Mouse (Mus musculus) heart, postnatal 4 days (tissue): ENCODE data around the gene Slc4a8. TPM values are rescaled to one million over a fixed set of nuclear protein-coding genes. Genes with fewer than 3 reads are reported as not detected.

Experiments
- DNase-seq: peaks from one replicate; pipeline ENCODE4 v3.0.0; 2021
- total RNA-seq, 2 experiments: library from RNA; stranded (reverse); gene quantifications; 2 replicates each; pipeline ENCODE4 v1.2.3; 2021

Slc4a8 gene
- total RNA-seq = 1 to 10 TPM; 2.4 to 2.5 TPM

GRCm38 (mm10) chr15:100761419-100762185, at the start of gene Slc4a8:
Slc4a8 (plus strand) TSS chr15:100761747.
- DNase-seq = peak; percentile 88

- no peak for DNase-seq
Measured at GRCm38 (mm10) chr15:100714470-100714869, 47.1 kb upstream of the Slc4a8 start.

- DNase-seq = peak; percentile 32
Measured at GRCm38 (mm10) chr15:100715399-100715993, 46.1 kb upstream of the Slc4a8 start.

DNA sequence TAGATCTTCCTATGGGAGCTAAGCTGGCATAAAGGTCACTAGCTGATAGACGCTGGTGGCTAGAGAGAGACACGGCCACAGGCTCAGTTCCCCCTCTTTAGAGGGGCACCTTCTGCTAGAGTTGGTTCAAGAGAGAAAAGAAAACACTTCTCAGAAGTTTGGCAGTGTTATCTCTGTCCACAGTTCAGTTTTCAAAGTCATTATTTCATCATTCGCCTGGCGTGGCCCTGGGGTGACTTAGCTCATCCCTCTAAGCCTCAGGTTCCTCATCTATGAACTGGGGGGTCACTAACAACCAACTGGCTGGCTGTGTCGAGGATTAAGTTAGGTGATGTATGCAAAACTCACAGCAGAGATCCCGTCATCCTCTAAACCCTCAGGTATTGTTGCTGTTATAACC, 43.6 kb upstream of the Slc4a8 start:
- DNase-seq = no peak

DNA sequence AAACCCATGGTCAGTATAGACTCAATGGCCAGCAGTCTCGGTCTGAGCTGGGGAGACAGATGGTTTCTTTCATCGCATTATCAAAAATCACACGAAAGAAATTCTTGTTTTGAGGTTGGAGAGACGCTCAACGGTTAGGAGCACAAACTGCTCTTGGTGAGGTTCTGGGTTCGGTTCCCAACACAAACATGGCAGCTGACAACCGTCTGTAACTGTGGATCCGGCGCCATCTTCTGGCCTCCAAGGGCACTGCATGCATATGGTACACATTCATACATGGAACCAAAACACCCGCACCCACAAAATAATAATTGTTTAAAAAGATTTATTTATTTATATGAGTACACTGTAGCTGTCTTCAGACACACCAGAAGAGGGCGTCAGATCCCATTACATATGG, 43.0 kb upstream of the Slc4a8 start:
- no peak for DNase-seq

- DNase-seq = no peak
Measured at GRCm38 (mm10) chr15:100719217-100719616, 42.3 kb upstream of the Slc4a8 start.

DNA sequence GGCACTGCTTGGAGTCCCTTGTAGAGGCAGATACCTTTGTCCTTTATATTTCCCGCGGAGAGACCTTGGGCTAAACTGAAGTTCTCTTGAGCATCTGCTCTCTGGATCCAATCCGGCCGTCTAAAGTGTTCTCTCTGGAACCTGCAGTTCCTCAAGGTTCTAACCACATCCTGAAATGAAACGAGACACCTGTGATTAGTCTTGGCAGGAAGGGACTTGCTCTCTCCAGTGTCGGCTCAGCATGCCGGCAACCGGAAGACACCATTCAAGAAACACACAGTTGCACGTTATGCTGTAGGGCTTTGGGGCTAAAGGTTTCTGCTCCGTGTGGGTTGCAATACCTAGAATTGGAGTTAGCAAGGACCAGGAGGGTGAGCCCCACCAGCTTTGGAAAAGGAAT, 41.5 kb upstream of the Slc4a8 start:
- DNase-seq = no peak

DNA sequence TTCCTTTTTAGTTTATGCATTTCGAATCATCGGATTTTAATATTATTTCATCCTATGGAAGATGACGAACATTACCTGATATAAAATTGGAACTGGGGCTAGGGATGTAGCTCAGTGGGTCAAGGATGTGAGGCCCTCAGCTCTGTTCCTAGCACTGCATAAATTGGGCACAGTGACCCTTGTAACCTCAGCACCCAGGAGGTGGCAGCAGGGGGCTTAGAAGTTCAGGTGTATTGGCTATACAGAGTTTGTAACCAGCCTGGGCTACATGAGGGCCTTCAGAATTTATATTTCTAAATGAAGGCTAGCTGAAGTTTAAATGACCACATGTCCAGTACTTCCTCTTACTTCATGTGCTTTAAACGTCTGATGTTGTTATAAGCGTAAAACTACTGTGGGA, 40.1 kb upstream of the Slc4a8 start:
- DNase-seq = no peak

DNA sequence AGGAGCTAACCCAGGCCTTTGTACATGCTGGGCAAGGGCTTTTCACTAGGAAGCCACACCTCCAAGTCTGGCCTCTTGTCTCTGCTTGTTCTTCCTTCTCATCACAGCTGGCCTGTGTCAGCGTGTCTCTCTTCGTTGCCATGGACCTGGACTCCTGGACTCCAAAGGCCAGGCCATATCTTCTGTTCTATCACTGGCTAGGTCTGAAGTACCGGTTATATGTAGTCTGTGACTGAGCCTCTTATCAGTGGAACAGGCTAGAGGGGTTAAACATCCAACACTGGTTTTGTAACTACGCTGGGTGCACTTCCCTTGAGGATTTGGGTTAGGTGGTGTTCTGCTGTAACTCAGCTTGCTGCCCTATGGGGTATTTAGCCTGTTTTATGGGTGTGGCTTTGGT, 39.5 kb upstream of the Slc4a8 start:
- no peak for DNase-seq

DNA sequence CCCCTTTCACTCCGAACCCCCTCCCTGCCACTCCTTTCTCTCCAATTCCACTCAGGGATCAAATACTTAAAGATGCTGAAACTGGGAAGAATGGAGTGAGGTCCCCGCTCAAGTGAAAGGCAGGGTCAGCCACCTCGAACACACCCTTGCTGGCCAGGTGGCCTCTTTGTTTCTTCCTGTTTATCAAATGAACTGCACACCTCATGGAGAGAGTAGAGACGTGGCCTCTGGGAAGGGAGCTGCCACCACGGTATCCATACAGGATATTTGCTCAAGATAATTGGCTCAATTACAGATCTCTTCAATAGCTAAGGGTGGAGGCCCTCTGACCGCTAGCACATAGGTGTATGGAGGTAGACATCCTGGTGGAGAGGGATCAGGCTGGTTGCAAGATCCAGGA, 39.0 kb upstream of the Slc4a8 start:
- no peak for DNase-seq

DNA sequence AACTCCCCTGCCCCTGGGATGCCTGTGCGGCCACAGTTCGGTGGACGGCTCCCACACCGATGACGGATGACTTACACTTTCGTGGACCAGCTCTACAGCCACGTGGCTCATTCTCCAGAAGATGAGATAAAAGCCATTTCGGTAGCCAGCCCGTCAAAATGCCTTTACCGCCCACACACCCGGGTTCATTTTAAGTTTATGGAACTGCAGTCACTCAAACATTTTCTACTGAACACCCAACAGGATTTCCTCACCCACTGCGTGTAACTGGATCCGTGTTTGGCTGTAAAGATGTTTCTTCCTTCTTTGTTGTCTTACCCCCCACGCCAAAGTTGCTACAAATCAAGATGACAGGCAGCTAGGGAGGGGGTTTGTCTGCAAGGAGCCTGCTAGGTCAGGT, 38.0 kb upstream of the Slc4a8 start:
- DNase-seq = peak; percentile 43

DNA sequence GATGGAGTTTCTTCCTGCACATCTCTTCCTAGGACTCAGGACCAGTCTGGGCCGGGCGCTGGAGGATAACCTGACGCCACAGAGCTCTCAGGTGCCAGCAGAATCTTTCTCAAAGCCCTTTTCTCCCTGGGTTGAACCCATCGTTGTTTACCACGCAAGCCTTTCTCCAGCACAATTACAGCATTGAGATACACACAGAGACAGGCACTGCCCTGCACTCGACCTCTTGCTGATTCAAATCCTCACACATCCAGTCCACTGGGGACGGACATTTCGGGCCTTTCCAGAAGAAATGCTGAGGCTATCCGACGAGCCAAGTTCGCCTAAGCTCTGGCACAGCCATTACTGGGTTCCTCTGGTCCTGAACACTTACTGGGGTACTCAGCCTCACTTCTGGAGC, 34.8 kb upstream of the Slc4a8 start:
- DNase-seq = no peak

GRCm38 (mm10) chr15:100727834-100728233, 33.7 kb upstream of the Slc4a8 start:
- DNase-seq = no peak

DNA sequence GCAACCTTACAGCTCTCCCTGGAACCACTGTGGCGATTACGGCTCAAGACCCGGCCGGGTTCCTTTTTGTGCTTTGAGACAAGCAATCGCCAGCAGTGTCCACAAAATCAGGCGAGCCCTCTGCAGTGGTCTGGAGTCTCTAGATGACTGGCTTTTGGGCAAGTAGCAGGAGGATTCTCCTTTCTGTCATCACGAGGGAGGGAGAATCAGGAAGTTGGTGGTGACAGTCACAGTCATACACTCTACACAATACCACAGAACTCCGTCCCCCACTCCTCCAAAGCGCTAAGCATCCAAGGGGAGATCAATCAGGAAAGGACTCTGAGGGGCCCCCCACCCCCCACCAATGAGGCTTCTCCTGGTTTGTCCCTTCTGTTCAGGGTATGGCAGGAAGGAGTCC, 33.0 kb upstream of the Slc4a8 start:
- DNase-seq = no peak

DNA sequence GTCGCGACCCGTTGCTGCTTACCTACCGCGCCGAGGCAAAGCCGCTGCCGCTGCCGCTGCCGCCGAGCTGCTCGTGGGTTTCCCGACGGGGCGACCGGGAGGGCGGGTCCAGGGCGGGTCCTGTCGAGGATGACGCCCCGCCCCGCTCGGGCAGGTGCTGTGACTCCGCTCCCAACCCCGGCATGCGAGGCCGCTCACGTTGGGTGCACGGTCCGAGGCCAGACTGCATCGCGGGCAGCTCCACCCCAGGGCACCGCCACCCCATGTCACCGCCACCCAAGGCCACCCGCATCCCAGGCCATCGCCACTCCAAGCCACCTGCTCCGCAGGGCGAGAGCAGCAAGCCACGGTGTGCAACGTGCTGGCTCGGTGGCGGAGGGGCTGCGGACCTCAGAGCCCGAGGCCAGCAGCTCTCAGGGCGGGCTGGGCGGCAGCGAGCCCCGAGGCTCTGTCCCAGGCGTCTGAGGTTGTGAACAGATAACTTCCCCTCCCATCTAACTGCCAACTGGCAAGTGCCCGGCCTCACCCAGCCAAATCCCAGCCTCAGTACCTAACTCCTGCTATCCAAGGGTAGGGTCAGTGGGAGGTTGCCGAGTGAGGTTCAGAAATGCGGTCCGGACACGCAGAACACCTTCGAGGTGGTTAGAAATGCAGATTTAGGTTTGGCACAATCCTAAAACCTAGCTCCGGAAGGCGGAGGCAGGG, 32.1 kb upstream of the Slc4a8 start, which contains the start of gene Galnt6:
Gene Galnt6 (minus strand): TSS at position 96 of the 705 bp plus-strand sequence.
- DNase-seq = peak; percentile 24

GRCm38 (mm10) chr15:100731081-100731480, 30.5 kb upstream of the Slc4a8 start:
- DNase-seq = no peak

- DNase-seq = peak; percentile 46
Measured at GRCm38 (mm10) chr15:100732580-100732979, 29.0 kb upstream of the Slc4a8 start.

DNA sequence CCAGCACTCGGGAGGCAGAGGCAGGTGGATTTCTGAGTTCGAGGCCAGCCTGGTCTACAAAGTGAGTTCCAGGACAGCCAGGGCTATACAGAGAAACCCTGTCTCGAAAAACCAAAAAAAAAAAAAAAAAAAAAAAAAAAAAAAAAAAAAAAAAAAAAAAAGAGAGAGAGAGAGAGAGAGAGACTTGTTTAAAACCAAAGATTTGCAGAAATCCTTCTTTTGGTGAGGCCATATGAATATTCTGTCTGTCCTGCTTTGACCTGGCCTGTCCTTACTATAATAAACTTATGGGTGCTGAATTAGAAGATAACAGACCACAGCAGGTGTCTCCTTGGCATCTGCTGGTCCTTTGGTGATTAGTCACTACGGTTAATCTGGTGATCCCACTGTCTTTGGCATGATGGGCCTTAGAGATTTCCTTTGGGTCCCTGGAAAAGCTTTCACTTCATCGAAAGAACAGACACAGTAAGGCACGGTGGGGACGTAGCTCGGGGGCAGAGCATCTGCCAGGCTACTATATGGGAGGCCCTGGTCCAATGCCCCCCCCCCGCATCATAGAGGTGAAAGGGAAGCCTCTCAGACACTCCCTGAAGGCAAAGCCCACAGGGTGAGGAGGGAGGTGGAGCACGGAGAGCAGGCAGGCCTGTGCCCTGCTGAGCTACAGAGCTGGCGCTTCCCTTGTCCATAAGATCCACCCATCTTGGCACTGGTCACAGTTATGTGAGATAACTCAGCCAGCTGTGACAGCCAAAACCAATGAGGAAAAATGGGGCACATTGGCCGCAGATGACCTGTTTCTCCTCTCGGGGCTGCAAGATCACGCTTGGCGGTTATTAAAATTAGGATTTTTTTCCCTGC, 26.2 kb upstream of the Slc4a8 start:
- peak; percentile 43 for DNase-seq

DNA sequence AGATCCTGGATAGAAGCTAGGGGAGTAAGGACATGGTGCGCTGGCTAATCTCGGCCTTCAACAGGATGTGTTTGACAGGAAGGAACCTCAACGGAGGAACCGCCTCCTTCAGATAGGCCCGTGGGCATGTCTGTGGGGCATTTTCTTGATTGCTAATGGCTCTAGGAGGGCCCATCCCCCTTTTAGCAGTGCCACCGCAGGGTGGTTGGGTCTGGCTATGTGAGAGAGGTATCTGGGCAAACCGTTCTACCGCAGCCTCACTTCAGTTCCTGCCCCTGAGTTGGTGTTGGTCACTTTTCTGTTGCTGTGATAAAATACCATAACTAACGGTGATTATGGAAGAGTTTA, 25.6 kb upstream of the Slc4a8 start:
- DNase-seq = no peak

DNA sequence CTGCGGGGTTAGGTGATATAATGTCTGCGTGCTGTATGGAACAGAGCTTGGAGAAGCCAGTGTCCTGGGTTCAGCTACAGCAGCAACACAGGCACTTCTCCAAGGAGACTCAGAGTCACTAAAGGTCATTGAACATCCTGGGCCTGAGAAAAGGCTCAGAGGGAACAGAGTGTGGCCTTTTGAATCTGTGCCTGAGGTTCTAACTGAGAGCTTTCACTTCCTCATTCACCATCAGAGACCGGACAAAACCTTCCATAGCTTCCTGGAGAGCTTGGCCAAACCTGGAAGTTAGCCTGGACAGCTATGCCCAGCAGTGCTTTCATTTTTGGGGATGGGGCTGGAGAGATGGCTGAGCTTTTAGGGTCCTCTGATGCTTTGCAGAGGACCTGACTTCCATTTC, 23.9 kb upstream of the Slc4a8 start:
- DNase-seq = no peak

- peak; percentile 24 for DNase-seq
Measured at GRCm38 (mm10) chr15:100738351-100738781, 23.2 kb upstream of the Slc4a8 start.

DNA sequence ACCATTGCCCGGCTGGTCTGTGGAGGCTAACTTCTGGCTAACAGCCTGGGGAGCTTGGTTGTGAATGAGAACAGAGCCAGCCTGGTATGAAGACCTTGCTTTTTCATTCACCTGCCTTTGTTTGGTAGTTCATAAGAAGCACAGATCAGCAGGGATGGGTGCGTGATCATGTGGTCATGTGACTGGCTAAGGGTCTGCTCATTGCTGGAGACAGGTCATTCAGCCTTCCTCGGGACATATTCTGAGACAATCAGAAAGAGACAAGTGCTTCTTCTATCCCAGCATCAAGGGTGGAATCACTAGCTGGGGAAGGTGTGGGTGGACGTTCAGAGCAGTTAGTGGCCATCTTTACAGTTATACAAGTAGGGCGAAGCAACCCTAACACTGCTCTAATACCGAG, 22.1 kb upstream of the Slc4a8 start:
- DNase-seq = no peak

GRCm38 (mm10) chr15:100743238-100743637, 18.3 kb upstream of the Slc4a8 start:
- DNase-seq = no peak
